Mouse (Mus musculus): ENCODE data around the gene H6pd. TPM values are rescaled to one million over a fixed set of nuclear protein-coding genes. Genes with fewer than 3 reads are reported as not detected.
A peak's percentile ranks its signal among the peaks of the same experiment; 100 is the strongest.
"Not testable (repeated sequence)": the region's sequence is repeated elsewhere in the genome, so short reads cannot be mapped to it uniquely, and the experiment has no call there.

H6pd gene
- polyA plus RNA-seq, 1 experiment: 21.8 TPM

- no peaks in the 10 kb centered on the region for H3K27me3 ChIP-seq (ENCODE audit: control insufficient read depth, insufficient read depth, insufficient read length)
- TF ChIP-seq POLR2AphosphoS2 (IDR thresholded peaks at IDR 0.05; ENCODE audit: insufficient read length, low read depth) (no peak), MAX (IDR thresholded peaks at IDR 0.05; ENCODE audit: low read depth) (no peak), SRF (IDR thresholded peaks at IDR 0.05; ENCODE audit: control insufficient read depth, insufficient read length, low read depth) (no peak), REST (IDR thresholded peaks at IDR 0.05; ENCODE audit: insufficient read depth, insufficient read length) (no peak), TCF3 (IDR thresholded peaks at IDR 0.05; ENCODE audit: insufficient read length, low read depth) (no peak)
- H3K4me2 ChIP-seq (ENCODE audit: low read depth): peak overlapping the region; percentile 65
Measured at GRCm38 (mm10) chr4:150048038-150048437, 39.2 kb upstream of the H6pd start.

GRCm38 (mm10) chr4:150043591-150043990 is 34.8 kb upstream of the H6pd start:
- Histone ChIP-seq H3K79me2 (ENCODE audit: control insufficient read depth, insufficient read depth) (peaks cover 4% of the 10 kb centered on the region), H3ac (ENCODE audit: control insufficient read depth, insufficient read length) (no peak overlapping the region), H3K36me3 (ENCODE audit: control insufficient read depth, insufficient read depth) (no peaks in the 10 kb centered on the region), H3K4me2 (ENCODE audit: low read depth) (no peak overlapping the region), H3K4me3 (no peak overlapping the region), H3K27me3 (ENCODE audit: control insufficient read depth, insufficient read depth, insufficient read length) (no peaks in the 10 kb centered on the region)
- TF ChIP-seq CEBPB (IDR thresholded peaks at IDR 0.05; ENCODE audit: insufficient read depth, poor library complexity, severe bottlenecking) (no peak), MAX (IDR thresholded peaks at IDR 0.05; ENCODE audit: low read depth) (no peak), POLR2A (IDR thresholded peaks at IDR 0.05; ENCODE audit: insufficient read length, low read depth) (no peak), POLR2AphosphoS2 (IDR thresholded peaks at IDR 0.05; ENCODE audit: insufficient read length, low read depth) (no peak), MYOG (IDR thresholded peaks at IDR 0.05; ENCODE audit: control insufficient read depth in 1 of 3, insufficient read depth in 1 of 3, insufficient read length in 2 of 3, low read depth in 2 of 3) (no peak), TCF12 (IDR thresholded peaks at IDR 0.05; ENCODE audit: insufficient read depth, poor library complexity, severe bottlenecking) (no peak), SRF (IDR thresholded peaks at IDR 0.05; ENCODE audit: control insufficient read depth, insufficient read length, low read depth) (no peak)

More at GRCm38 (mm10) chr4:150048038-150048437, 39.2 kb upstream of the H6pd start:
- Histone ChIP-seq H3ac (ENCODE audit: control insufficient read depth, insufficient read length) (peak overlapping the region; percentile 80), H3K4me3 (peak overlapping the region; percentile 99), H3K79me2 (ENCODE audit: control insufficient read depth, insufficient read depth) (peaks cover 37% of the 10 kb centered on the region), H3K36me3 (ENCODE audit: control insufficient read depth, insufficient read depth) (peaks cover 5% of the 10 kb centered on the region)

- Histone ChIP-seq H3K4me3 (no peak overlapping the region), H3K36me3 (ENCODE audit: control insufficient read depth, insufficient read depth) (no peaks in the 10 kb centered on the region), H3K27me3 (ENCODE audit: control insufficient read depth, insufficient read depth, insufficient read length) (no peaks in the 10 kb centered on the region), H3K4me2 (ENCODE audit: low read depth) (no peak overlapping the region), H3ac (ENCODE audit: control insufficient read depth, insufficient read length) (no peak overlapping the region), H3K79me2 (ENCODE audit: control insufficient read depth, insufficient read depth) (no peaks in the 10 kb centered on the region)
- TF ChIP-seq CEBPB (IDR thresholded peaks at IDR 0.05; ENCODE audit: insufficient read depth, poor library complexity, severe bottlenecking) (no peak), POLR2A (IDR thresholded peaks at IDR 0.05; ENCODE audit: insufficient read length, low read depth) (no peak), POLR2AphosphoS2 (IDR thresholded peaks at IDR 0.05; ENCODE audit: insufficient read length, low read depth) (no peak), TCF12 (IDR thresholded peaks at IDR 0.05; ENCODE audit: insufficient read depth, poor library complexity, severe bottlenecking) (no peak), REST (IDR thresholded peaks at IDR 0.05; ENCODE audit: insufficient read depth, insufficient read length) (no peak), MYOG (IDR thresholded peaks at IDR 0.05; ENCODE audit: control insufficient read depth in 1 of 3, insufficient read depth in 1 of 3, insufficient read length in 2 of 3, low read depth in 2 of 3) (no peak), E2F4 (IDR thresholded peaks at IDR 0.05; ENCODE audit: insufficient read depth) (no peak), MYOD1 (IDR thresholded peaks at IDR 0.05; ENCODE audit: control insufficient read depth in 1 of 3, insufficient read length in 2 of 3, low read depth in 2 of 3) (no peak), SRF (IDR thresholded peaks at IDR 0.05; ENCODE audit: control insufficient read depth, insufficient read length, low read depth) (no peak), USF1 (IDR thresholded peaks at IDR 0.05; ENCODE audit: low read depth) (no peak), MAX (IDR thresholded peaks at IDR 0.05; ENCODE audit: low read depth) (no peak), TCF3 (IDR thresholded peaks at IDR 0.05; ENCODE audit: insufficient read length, low read depth) (no peak)
Measured at GRCm38 (mm10) chr4:150041346-150042110, 32.7 kb upstream of the H6pd start.

- not testable (repeated sequence) for H3K79me2 ChIP-seq (ENCODE audit: control insufficient read depth, insufficient read depth); H3K36me3 ChIP-seq (ENCODE audit: control insufficient read depth, insufficient read depth); H3K4me2 ChIP-seq (ENCODE audit: low read depth); H3K27me3 ChIP-seq (ENCODE audit: control insufficient read depth, insufficient read depth, insufficient read length); H3K4me3 ChIP-seq; H3ac ChIP-seq (ENCODE audit: control insufficient read depth, insufficient read length)
Measured at GRCm38 (mm10) chr4:150040856-150041255, 32.0 kb upstream of the H6pd start.

GRCm38 (mm10) chr4:150040003-150040581 is 31.3 kb upstream of the H6pd start:
- Histone ChIP-seq H3K4me3 (no peak overlapping the region), H3K27me3 (ENCODE audit: control insufficient read depth, insufficient read depth, insufficient read length) (no peaks in the 10 kb centered on the region), H3K79me2 (ENCODE audit: control insufficient read depth, insufficient read depth) (no peaks in the 10 kb centered on the region), H3ac (ENCODE audit: control insufficient read depth, insufficient read length) (no peak overlapping the region), H3K4me2 (ENCODE audit: low read depth) (no peak overlapping the region), H3K36me3 (ENCODE audit: control insufficient read depth, insufficient read depth) (no peaks in the 10 kb centered on the region)
- TF ChIP-seq TCF12 (IDR thresholded peaks at IDR 0.05; ENCODE audit: insufficient read depth, poor library complexity, severe bottlenecking): no peak
- TF ChIP-seq CEBPB (IDR thresholded peaks at IDR 0.05; ENCODE audit: insufficient read depth, poor library complexity, severe bottlenecking): no peak
- no peak for TF ChIP-seq REST (IDR thresholded peaks at IDR 0.05; ENCODE audit: insufficient read depth, insufficient read length)
- no peak for TF ChIP-seq MYOG (IDR thresholded peaks at IDR 0.05; ENCODE audit: control insufficient read depth in 1 of 3, insufficient read depth in 1 of 3, insufficient read length in 2 of 3, low read depth in 2 of 3)
- TF ChIP-seq MYOD1 (IDR thresholded peaks at IDR 0.05; ENCODE audit: control insufficient read depth in 1 of 3, insufficient read length in 2 of 3, low read depth in 2 of 3): no peak
- TF ChIP-seq SRF (IDR thresholded peaks at IDR 0.05; ENCODE audit: control insufficient read depth, insufficient read length, low read depth): no peak
- TF ChIP-seq USF1 (IDR thresholded peaks at IDR 0.05; ENCODE audit: low read depth): no peak
- no peak for TF ChIP-seq TCF3 (IDR thresholded peaks at IDR 0.05; ENCODE audit: insufficient read length, low read depth)
- TF ChIP-seq POLR2AphosphoS2 (IDR thresholded peaks at IDR 0.05; ENCODE audit: insufficient read length, low read depth): no peak
- no peak for TF ChIP-seq POLR2A (IDR thresholded peaks at IDR 0.05; ENCODE audit: insufficient read length, low read depth)
- no peak for TF ChIP-seq MAX (IDR thresholded peaks at IDR 0.05; ENCODE audit: low read depth)
- no peak for TF ChIP-seq E2F4 (IDR thresholded peaks at IDR 0.05; ENCODE audit: insufficient read depth)

Measured in myocyte (in vitro differentiated cells).